Mouse (Mus musculus): Measurements from ENCODE around the gene Slc1a7. TPM values are rescaled to one million over a fixed set of nuclear protein-coding genes. Genes with fewer than 3 reads are reported as not detected.

The Slc1a7 gene
- polyA plus RNA-seq, 1 experiment, result not detected

DNA sequence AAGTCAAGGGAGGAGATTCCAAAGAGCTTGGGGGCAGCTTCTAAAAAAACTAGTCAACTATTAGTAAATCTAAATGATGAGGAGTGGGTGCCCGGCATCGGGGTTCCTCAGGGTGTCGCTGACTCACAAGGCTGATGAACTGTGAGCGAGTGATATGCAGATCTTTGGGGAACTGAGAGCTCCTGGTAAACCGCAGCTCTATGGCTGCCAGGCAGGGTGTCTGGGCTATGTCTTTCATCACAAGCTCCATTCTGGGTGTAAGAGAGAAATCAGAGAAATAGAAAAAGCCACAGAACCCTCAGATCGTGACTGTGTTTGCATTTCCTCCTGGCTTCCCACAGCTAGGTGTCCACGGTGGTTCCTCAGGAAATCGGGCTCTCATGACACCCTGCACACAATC is 20.8 kb downstream of the Slc1a7 start:
- Histone ChIP-seq H3K4me1 (ENCODE audit: control insufficient read depth, insufficient read depth, low read length) (no peaks in the 10 kb centered on the region), H3K4me3 (replicated peaks; ENCODE audit: control insufficient read depth, low read depth, low read length) (no peak overlapping the region), H3K27ac (ENCODE audit: control insufficient read depth, insufficient read depth, low read depth, low read length, poor library complexity) (no peak overlapping the region)
- WGBS, result 1% methylated on average over 8 of the region's 8 CpGs
- TF ChIP-seq CTCF (IDR thresholded peaks at IDR 0.05; ENCODE audit: control insufficient read depth, insufficient read depth, low read length) (no peak), POLR2A (IDR thresholded peaks at IDR 0.05; ENCODE audit: borderline replicate concordance, control insufficient read depth, low read depth, low read length) (no peak)

DNA sequence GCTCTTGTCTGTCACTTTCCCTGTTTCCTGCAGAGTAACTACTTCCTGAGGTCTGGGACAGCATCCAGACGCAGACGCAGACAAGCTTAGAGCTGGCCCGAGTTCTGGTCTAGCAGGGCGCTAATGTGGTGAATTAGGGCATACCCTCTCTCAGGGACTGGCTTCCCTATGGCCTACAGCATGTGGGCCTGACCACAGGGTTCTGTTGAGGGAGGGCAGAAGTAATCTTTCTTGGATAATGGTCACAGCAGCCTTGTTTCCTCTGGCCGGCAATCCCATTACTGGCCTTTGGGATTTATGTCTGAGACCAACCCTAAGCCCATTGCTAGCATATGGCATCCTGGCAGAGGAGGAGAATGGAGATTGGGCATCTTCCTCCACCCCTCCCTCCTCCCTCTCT is 22.7 kb downstream of the Slc1a7 start:
- H3K4me1 ChIP-seq (ENCODE audit: control insufficient read depth, insufficient read depth, low read length), result no peaks in the 10 kb centered on the region
- 60% methylated on average over 5 of the region's 5 CpGs for WGBS
- TF ChIP-seq CTCF (IDR thresholded peaks at IDR 0.05; ENCODE audit: control insufficient read depth, insufficient read depth, low read length) (no peak), POLR2A (IDR thresholded peaks at IDR 0.05; ENCODE audit: borderline replicate concordance, control insufficient read depth, low read depth, low read length) (no peak)
- H3K27ac ChIP-seq (ENCODE audit: control insufficient read depth, insufficient read depth, low read depth, low read length, poor library complexity), result no peak overlapping the region
- H3K4me3 ChIP-seq (replicated peaks; ENCODE audit: control insufficient read depth, low read depth, low read length), result no peak overlapping the region

DNA sequence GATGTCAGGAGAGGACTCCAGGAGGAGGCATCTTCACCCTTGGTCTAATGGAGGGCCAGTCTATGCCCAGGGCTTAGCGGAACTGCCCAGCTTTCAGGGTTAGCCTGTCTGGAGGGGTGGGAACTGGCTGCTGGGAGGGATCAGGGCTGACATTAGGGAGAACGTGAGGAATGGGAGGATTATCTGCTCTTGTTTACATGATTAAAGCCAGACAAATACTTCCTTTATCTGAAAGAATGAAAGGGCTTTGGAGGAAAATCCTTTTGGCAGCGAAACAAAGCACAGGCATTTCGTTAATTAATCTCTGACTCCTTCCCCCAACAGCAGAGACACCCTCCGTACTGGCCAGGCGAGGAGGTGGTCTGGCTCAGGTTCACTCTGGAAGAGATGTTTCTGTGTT is 23.7 kb downstream of the Slc1a7 start:
- Histone ChIP-seq H3K4me3 (replicated peaks; ENCODE audit: control insufficient read depth, low read depth, low read length) (no peak overlapping the region), H3K4me1 (ENCODE audit: control insufficient read depth, insufficient read depth, low read length) (no peaks in the 10 kb centered on the region), H3K27ac (ENCODE audit: control insufficient read depth, insufficient read depth, low read depth, low read length, poor library complexity) (no peak overlapping the region)
- TF ChIP-seq CTCF (IDR thresholded peaks at IDR 0.05; ENCODE audit: control insufficient read depth, insufficient read depth, low read length) (no peak), POLR2A (IDR thresholded peaks at IDR 0.05; ENCODE audit: borderline replicate concordance, control insufficient read depth, low read depth, low read length) (no peak)
- WGBS, result 75% methylated on average over 6 of the region's 6 CpGs

DNA sequence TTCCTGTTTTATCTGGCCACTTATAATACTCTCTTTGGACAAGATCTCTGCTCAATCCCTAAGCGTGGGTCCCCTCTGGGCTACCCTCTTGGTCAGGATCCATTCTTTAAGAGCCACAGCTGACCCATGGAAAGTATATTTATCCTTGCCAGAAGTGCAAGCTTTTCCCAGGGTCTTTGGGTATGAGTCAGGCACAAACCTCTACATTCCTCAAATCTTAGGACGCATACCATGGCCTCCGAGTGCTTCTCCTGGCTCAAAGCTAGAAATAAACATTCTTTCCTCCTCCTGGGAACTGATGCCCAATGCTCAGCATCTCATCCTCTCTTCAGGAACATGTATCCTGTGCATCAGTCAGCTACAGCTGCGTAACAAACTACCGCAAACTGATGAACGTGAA is 26.9 kb downstream of the Slc1a7 start:
- Histone ChIP-seq H3K4me3 (replicated peaks; ENCODE audit: control insufficient read depth, low read depth, low read length) (no peak overlapping the region), H3K4me1 (ENCODE audit: control insufficient read depth, insufficient read depth, low read length) (no peaks in the 10 kb centered on the region), H3K27ac (ENCODE audit: control insufficient read depth, insufficient read depth, low read depth, low read length, poor library complexity) (no peak overlapping the region)
- TF ChIP-seq POLR2A (IDR thresholded peaks at IDR 0.05; ENCODE audit: borderline replicate concordance, control insufficient read depth, low read depth, low read length) (no peak), CTCF (IDR thresholded peaks at IDR 0.05; ENCODE audit: control insufficient read depth, insufficient read depth, low read length) (no peak)
- 86% methylated on average over 6 of the region's 6 CpGs for WGBS

DNA sequence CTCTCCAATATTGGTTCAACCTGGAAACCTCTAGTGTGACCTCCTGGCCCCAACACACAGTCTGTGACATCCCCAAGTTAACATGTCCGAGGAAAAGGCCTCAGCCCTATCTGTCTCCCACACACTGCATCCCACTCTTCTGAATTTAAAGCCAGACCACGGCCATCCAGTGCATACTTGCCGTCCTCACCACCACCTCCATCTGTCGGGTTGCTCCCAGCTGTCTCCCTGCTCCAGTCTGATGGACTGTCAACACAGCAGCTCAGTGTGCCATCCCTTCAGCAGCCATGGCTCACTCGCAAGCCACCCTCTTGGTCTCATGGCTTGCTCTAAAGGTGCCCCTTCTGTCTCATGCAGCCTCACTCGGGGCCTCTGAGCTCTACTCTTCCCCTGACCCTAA is 27.6 kb downstream of the Slc1a7 start:
- 79% methylated on average over 6 of the region's 6 CpGs for WGBS
- TF ChIP-seq POLR2A (IDR thresholded peaks at IDR 0.05; ENCODE audit: borderline replicate concordance, control insufficient read depth, low read depth, low read length) (no peak), CTCF (IDR thresholded peaks at IDR 0.05; ENCODE audit: control insufficient read depth, insufficient read depth, low read length) (no peak)
- Histone ChIP-seq H3K4me1 (ENCODE audit: control insufficient read depth, insufficient read depth, low read length) (no peaks in the 10 kb centered on the region), H3K4me3 (replicated peaks; ENCODE audit: control insufficient read depth, low read depth, low read length) (no peak overlapping the region), H3K27ac (ENCODE audit: control insufficient read depth, insufficient read depth, low read depth, low read length, poor library complexity) (no peak overlapping the region)

DNA sequence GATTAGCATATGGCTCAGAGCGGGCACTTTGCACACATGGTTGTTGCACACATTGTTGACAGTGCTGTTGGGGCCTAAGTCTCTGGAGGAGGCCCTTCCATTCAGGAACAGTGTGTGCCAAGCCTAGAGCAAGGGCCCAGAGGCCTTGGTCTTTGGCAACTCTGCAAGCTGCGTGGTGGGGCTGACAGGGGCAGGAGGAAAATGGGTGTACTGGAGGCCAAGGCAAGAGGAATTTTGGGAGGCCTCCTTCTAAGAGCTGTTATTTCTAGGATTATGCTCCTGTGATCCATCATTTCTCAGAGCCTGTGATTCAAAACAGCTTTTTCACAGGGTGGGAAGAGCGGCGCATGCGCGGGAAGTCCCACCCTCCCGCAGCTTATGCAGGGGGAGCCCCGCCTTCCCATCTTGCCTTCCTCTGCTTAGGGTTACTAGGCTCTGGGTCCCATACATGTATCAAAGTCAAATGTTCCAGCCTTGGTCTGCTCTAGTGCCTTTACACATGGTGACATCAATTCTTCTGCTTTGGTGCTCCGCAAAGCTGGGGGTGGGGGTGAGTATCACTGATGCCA is 28.4 kb downstream of the Slc1a7 start:
- Histone ChIP-seq H3K27ac (ENCODE audit: control insufficient read depth, insufficient read depth, low read depth, low read length, poor library complexity) (no peak overlapping the region), H3K4me1 (ENCODE audit: control insufficient read depth, insufficient read depth, low read length) (no peaks in the 10 kb centered on the region), H3K4me3 (replicated peaks; ENCODE audit: control insufficient read depth, low read depth, low read length) (no peak overlapping the region)
- TF ChIP-seq POLR2A (IDR thresholded peaks at IDR 0.05; ENCODE audit: borderline replicate concordance, control insufficient read depth, low read depth, low read length), result no peak
- TF ChIP-seq CTCF (IDR thresholded peaks at IDR 0.05; ENCODE audit: control insufficient read depth, insufficient read depth, low read length), result no peak
- WGBS, result 90% methylated on average over 9 of the region's 9 CpGs

DNA sequence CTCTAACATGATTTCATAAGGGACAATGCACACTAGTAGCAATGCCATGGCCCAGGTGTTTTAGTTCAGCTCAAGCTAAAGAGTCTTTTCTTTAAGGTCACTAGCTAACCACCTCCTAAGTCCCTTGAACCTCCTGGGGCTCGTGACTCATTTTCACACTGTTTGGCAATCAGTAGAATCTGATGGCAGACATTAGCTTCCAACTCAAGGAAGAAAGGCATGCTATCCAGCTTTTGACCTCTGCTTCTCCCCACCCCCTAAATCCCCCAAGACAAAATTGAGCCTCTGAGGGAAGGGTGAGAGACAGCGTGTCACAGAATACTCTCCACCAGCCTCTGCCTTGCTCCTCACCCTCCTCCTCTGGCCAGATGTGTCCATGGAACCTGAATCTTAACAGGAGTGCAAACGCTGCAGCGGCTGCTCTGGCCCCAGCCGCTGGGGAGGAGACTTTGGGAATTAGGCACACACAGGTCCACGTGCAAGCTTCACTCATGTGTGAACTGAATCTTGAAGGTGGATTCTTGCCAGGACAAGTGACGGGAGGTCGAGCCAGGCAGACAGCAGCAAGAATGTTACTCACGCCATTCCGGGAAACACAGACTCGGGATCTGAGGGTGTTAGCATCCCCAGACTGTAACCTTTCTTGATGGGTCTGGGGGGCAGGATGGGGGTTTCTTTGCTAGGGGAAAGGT is 30.7 kb downstream of the Slc1a7 start:
- 71% methylated on average over 11 of the region's 11 CpGs for whole genome bisulfite sequencing
- TF ChIP-seq CTCF (IDR thresholded peaks at IDR 0.05; ENCODE audit: control insufficient read depth, insufficient read depth, low read length), result no peak
- no peak for TF ChIP-seq POLR2A (IDR thresholded peaks at IDR 0.05; ENCODE audit: borderline replicate concordance, control insufficient read depth, low read depth, low read length)
- Histone ChIP-seq H3K4me1 (ENCODE audit: control insufficient read depth, insufficient read depth, low read length) (no peaks in the 10 kb centered on the region), H3K27ac (ENCODE audit: control insufficient read depth, insufficient read depth, low read depth, low read length, poor library complexity) (no peak overlapping the region), H3K4me3 (replicated peaks; ENCODE audit: control insufficient read depth, low read depth, low read length) (no peak overlapping the region)

DNA sequence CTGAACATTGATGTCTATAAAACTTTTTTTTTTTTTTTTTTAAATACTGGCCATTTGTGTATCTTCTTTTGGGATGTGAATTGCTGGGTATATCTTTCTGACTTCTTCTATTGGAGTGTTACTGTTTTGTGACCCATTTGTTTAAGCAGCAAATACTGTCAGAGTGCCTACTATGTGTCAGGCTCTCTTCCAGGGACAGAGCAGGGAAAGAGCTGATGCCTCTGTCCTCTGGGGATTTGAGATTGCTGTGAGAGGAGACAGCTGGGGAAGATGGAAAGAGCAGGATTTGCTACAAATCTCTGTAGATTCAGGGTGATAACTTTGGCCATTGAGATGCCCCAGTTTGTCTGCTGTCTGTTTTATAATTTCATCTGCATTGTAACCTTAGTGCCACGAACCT is 31.2 kb downstream of the Slc1a7 start:
- TF ChIP-seq CTCF (IDR thresholded peaks at IDR 0.05; ENCODE audit: control insufficient read depth, insufficient read depth, low read length) (no peak), POLR2A (IDR thresholded peaks at IDR 0.05; ENCODE audit: borderline replicate concordance, control insufficient read depth, low read depth, low read length) (no peak)
- Histone ChIP-seq H3K4me1 (ENCODE audit: control insufficient read depth, insufficient read depth, low read length) (no peaks in the 10 kb centered on the region), H3K27ac (ENCODE audit: control insufficient read depth, insufficient read depth, low read depth, low read length, poor library complexity) (no peak overlapping the region), H3K4me3 (replicated peaks; ENCODE audit: control insufficient read depth, low read depth, low read length) (no peak overlapping the region)
- 76% methylated on average over 1 of the region's 1 CpGs for WGBS
